Mouse (Mus musculus) liver, embryonic 11.5 days (tissue): Measurements from ENCODE around the gene Ntm. TPM values are rescaled to one million over a fixed set of nuclear protein-coding genes. Genes with fewer than 3 reads are reported as not detected.

ENCODE experiments used
- ATAC-seq: fragments of 200-750 bp; cut with Nextera tagmentation; replicated peaks from 2 replicates; pipeline ENCODE4 v1.8.0; 2017; ENCODE audit warnings: moderate number of reproducible peaks, mild to moderate bottlenecking, moderate TSS enrichment, moderate library complexity; ENCODE audit not compliant: low FRiP score
- DNase-seq: peaks from one replicate; pipeline ENCODE4 v3.0.0-alpha.2; 2017; ENCODE audit warnings: low spot score
- H3K27ac ChIP-seq: fragments of 300-500 bp; sonication (generic); 2 replicates; pipeline ENCODE4 v1.5.1; 2014; ENCODE audit warnings: mild to moderate bottlenecking, low read depth, low read length, control low read depth
- H3K27me3 ChIP-seq: fragments of 300-500 bp; sonication (generic); replicated peaks from 2 replicates; pipeline ENCODE4 v1.6.1; 2014; ENCODE audit warnings: low read length, mixed read lengths; ENCODE audit not compliant: control insufficient read depth, insufficient read depth
- H3K36me3 ChIP-seq: fragments of 300-500 bp; sonication (generic); 2 replicates; pipeline ENCODE4 v1.6.1; 2014; ENCODE audit warnings: mild to moderate bottlenecking, low read length, moderate library complexity, mixed read lengths; ENCODE audit not compliant: control insufficient read depth, insufficient read depth
- H3K4me1 ChIP-seq: fragments of 300-500 bp; sonication (generic); replicated peaks from 2 replicates; pipeline ENCODE4 v1.6.1; 2014; ENCODE audit warnings: low read length, mixed read lengths; ENCODE audit not compliant: control insufficient read depth, insufficient read depth
- H3K4me2 ChIP-seq: fragments of 300-500 bp; sonication (generic); 2 replicates; pipeline ENCODE4 v1.6.1; 2014; ENCODE audit warnings: mild to moderate bottlenecking, control low read depth, moderate library complexity
- H3K4me3 ChIP-seq: fragments of 300-500 bp; sonication (generic); 2 replicates; pipeline ENCODE4 v1.5.1; 2014; ENCODE audit warnings: low read depth, low read length, control low read depth
- H3K9ac ChIP-seq: fragments of 300-500 bp; sonication (generic); 2 replicates; pipeline ENCODE4 v1.6.1; 2014; ENCODE audit warnings: low read depth, low read length, control low read depth
- H3K9me3 ChIP-seq: fragments of 300-500 bp; sonication (generic); 2 replicates; pipeline ENCODE4 v1.6.1; 2016; ENCODE audit warnings: low read length, inconsistent platforms, mixed read lengths; ENCODE audit not compliant: control insufficient read depth
- WGBS: fragments of 180-500 bp; shearing (Covaris S2); extraction: QIAGEN DNeasy Blood & Tissue Kit; methylation state at CpG from one replicate; pipeline ENCODE4 v1.1.7; 2014; 5-methylcytosine and 5-hydroxymethylcytosine counted together
- polyA plus RNA-seq: library from polyadenylated mRNA; unstranded; fragments of >200 nt; fragmentation: Nextera tagmentation; extraction: Ambion mirVana; gene quantifications from 2 replicates; pipeline ENCODE4 v1.2.1, GENCODE M21; 2014

The Ntm gene
- polyA plus RNA-seq, 1 experiment from 2014 or later, result 4.4 TPM

- H3K9me3 ChIP-seq, result no peaks in the 10 kb centered on the region
- H3K4me3 ChIP-seq, result no peak overlapping the region
- no peak overlapping the region for H3K27ac ChIP-seq
- no peaks in the 10 kb centered on the region; the same call in 1 of the 2 replicates for H3K4me1 ChIP-seq
- H3K9ac ChIP-seq, result no peak overlapping the region
- H3K27me3 ChIP-seq, result peaks cover 13% of the 10 kb centered on the region
- no peaks in the 10 kb centered on the region for H3K36me3 ChIP-seq
- ATAC-seq, result no peak
- no peak for DNase-seq
- 41% methylated on average over 5 of the region's 5 CpGs for WGBS
- no peak overlapping the region for H3K4me2 ChIP-seq
Measured at GRCm38 (mm10) chr9:29956936-29957335, 6.0 kb downstream of the Ntm start.

- no peaks in the 10 kb centered on the region for H3K27me3 ChIP-seq
- no peak overlapping the region for H3K27ac ChIP-seq
- no peaks in the 10 kb centered on the region for H3K9me3 ChIP-seq
- DNase-seq (no peak), ATAC-seq (no peak)
- H3K4me2 ChIP-seq, result no peak overlapping the region
- H3K9ac ChIP-seq, result no peak overlapping the region
- no peak overlapping the region for H3K4me3 ChIP-seq
- 62% methylated on average over 6 of the region's 6 CpGs for WGBS
- H3K4me1 ChIP-seq, result no peaks in the 10 kb centered on the region
- no peaks in the 10 kb centered on the region for H3K36me3 ChIP-seq
Measured at GRCm38 (mm10) chr9:29954031-29954430, 8.9 kb downstream of the Ntm start.

GRCm38 (mm10) chr9:29949041-29949440, 13.9 kb downstream of the Ntm start:
- no peaks in the 10 kb centered on the region for H3K9me3 ChIP-seq
- no peaks in the 10 kb centered on the region for H3K27me3 ChIP-seq
- no peak for ATAC-seq
- WGBS, result 87% methylated on average over 3 of the region's 3 CpGs
- H3K4me3 ChIP-seq, result no peak overlapping the region
- no peak overlapping the region for H3K9ac ChIP-seq
- H3K4me2 ChIP-seq, result no peak overlapping the region
- no peak for DNase-seq
- H3K36me3 ChIP-seq, result no peaks in the 10 kb centered on the region
- H3K27ac ChIP-seq, result no peak overlapping the region
- H3K4me1 ChIP-seq, result no peaks in the 10 kb centered on the region

GRCm38 (mm10) chr9:29943209-29944070, 19.5 kb downstream of the Ntm start:
- peak overlapping the region; percentile 23 for H3K4me2 ChIP-seq
- WGBS, result 27% methylated on average over 20 of the region's 20 CpGs
- DNase-seq (no peak), ATAC-seq (no peak)
- no peaks in the 10 kb centered on the region for H3K4me1 ChIP-seq
- H3K36me3 ChIP-seq, result no peaks in the 10 kb centered on the region
- H3K27me3 ChIP-seq, result no peaks in the 10 kb centered on the region
- no peak overlapping the region for H3K4me3 ChIP-seq
- H3K9ac ChIP-seq, result no peak overlapping the region
- no peak overlapping the region for H3K27ac ChIP-seq
- H3K9me3 ChIP-seq, result no peaks in the 10 kb centered on the region

- no peaks in the 10 kb centered on the region for H3K4me1 ChIP-seq
Measured at GRCm38 (mm10) chr9:29942183-29942952, 20.6 kb downstream of the Ntm start.

GRCm38 (mm10) chr9:29939517-29940034, 23.4 kb downstream of the Ntm start:
- no peaks in the 10 kb centered on the region for H3K27me3 ChIP-seq
- H3K27ac ChIP-seq, result no peak overlapping the region
- H3K4me2 ChIP-seq, result no peak overlapping the region
- H3K4me3 ChIP-seq, result no peak overlapping the region
- no peaks in the 10 kb centered on the region for H3K9me3 ChIP-seq
- 88% methylated on average over 16 of the region's 16 CpGs for WGBS
- H3K9ac ChIP-seq, result no peak overlapping the region
- ATAC-seq (no peak), DNase-seq (no peak)
- H3K36me3 ChIP-seq, result no peaks in the 10 kb centered on the region
- H3K4me1 ChIP-seq, result no peaks in the 10 kb centered on the region

More at GRCm38 (mm10) chr9:29942183-29942952, 20.6 kb downstream of the Ntm start:
- no peaks in the 10 kb centered on the region for H3K27me3 ChIP-seq
- ATAC-seq (no peak), DNase-seq (no peak)
- H3K36me3 ChIP-seq, result no peaks in the 10 kb centered on the region
- no peak overlapping the region for H3K4me2 ChIP-seq
- WGBS, result 67% methylated on average over 11 of the region's 11 CpGs
- H3K4me3 ChIP-seq, result no peak overlapping the region
- no peaks in the 10 kb centered on the region for H3K9me3 ChIP-seq
- H3K9ac ChIP-seq, result no peak overlapping the region
- no peak overlapping the region for H3K27ac ChIP-seq

GRCm38 (mm10) chr9:29928796-29929195, 34.1 kb downstream of the Ntm start:
- no peak for ATAC-seq
- 81% methylated on average over 4 of the region's 4 CpGs for WGBS
- no peaks in the 10 kb centered on the region for H3K36me3 ChIP-seq
- H3K4me2 ChIP-seq, result no peak overlapping the region
- no peaks in the 10 kb centered on the region for H3K4me1 ChIP-seq
- H3K9me3 ChIP-seq, result no peaks in the 10 kb centered on the region
- H3K27ac ChIP-seq, result no peak overlapping the region
- H3K4me3 ChIP-seq, result no peak overlapping the region
- H3K27me3 ChIP-seq, result no peaks in the 10 kb centered on the region
- H3K9ac ChIP-seq, result no peak overlapping the region
- no peak for DNase-seq

GRCm38 (mm10) chr9:29925382-29925781, 37.6 kb downstream of the Ntm start:
- DNase-seq (no peak), ATAC-seq (no peak)
- 80% methylated on average over 3 of the region's 3 CpGs for WGBS
- Histone ChIP-seq H3K9me3 (no peaks in the 10 kb centered on the region), H3K4me2 (no peak overlapping the region), H3K27ac (no peak overlapping the region), H3K4me3 (no peak overlapping the region), H3K27me3 (no peaks in the 10 kb centered on the region), H3K4me1 (no peaks in the 10 kb centered on the region), H3K36me3 (no peaks in the 10 kb centered on the region), H3K9ac (no peak overlapping the region)
